In the genomic region with DNA sequence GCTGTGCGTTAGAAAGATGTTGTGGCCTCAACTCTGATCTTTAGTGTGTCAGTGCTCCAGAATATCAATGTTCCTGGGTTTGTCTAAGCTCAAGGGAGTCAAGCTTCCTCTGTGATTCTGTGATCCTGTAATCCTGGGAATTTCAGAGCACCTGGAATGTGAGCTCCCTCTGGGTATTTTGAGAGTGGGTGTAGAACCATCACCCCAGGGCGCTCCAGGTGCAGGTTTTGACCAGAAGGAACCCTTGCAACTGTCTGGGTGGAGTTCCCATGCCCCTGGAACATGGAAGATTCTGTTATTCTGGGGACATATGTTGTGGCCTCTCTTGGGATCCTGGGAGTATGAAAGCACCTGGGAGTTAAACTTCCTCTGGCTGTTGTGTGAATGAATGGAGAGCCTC, we compare ENCODE assay signal across 26 mouse cellular contexts.
"Had no signal": no experiment of that assay in that cellular context is flagged by ENCODE, and none has a peak within 500 bp of the region (broad histone marks: within the 10 kb centered on the region; RNA-seq: fewer than 3 reads in every experiment).

No protein-coding gene starts in this region.

- H3K9me3 ChIP-seq: heart, embryonic 10.5 days; heart, embryonic 12.5 days; hindbrain, embryonic 10.5 days; hindbrain, embryonic 12.5 days; kidney, embryonic 15.5 days; limb, embryonic 13.5 days; limb, embryonic 15.5 days had no signal

- H3K4me3 ChIP-seq: heart, embryonic 10.5 days; heart, embryonic 12.5 days; hindbrain, embryonic 10.5 days; hindbrain, embryonic 12.5 days; kidney, embryonic 15.5 days; layer of hippocampus, adult 2 months; left cerebral cortex, adult 2 months; limb, embryonic 13.5 days; limb, embryonic 15.5 days; liver, embryonic 12.5 days had no signal

- H3K27ac ChIP-seq: heart, embryonic 10.5 days; hindbrain, embryonic 10.5 days; hindbrain, embryonic 12.5 days; hindbrain, embryonic 14.5 days; kidney, embryonic 15.5 days; layer of hippocampus, adult 2 months; left cerebral cortex, adult 2 months; limb, embryonic 13.5 days; limb, embryonic 15.5 days; liver, embryonic 12.5 days; liver, embryonic 14.5 days had no signal

- ATAC-seq: hindbrain, embryonic 16.5 days; inflammation-experienced regulatory T-cells, adult 6 months; intestine, embryonic 16.5 days; liver, embryonic 12.5 days had no signal

- H3K4me1 ChIP-seq: heart, embryonic 10.5 days; heart, embryonic 12.5 days; hindbrain, embryonic 10.5 days; hindbrain, embryonic 12.5 days; kidney, embryonic 15.5 days; limb, embryonic 13.5 days; limb, embryonic 15.5 days; liver, embryonic 12.5 days had no signal

- DNase-seq: gastrocnemius, postnatal 25 days; heart, adult 18-20 months; heart, postnatal 10 days; heart, postnatal 4 days; kidney, adult 11 months; kidney, adult 2 months; kidney, adult 9 months; kidney, postnatal 10 days; kidney, postnatal 25 days; kidney, postnatal 4 days; left cerebral cortex, postnatal 4 days had no signal

- H3K4me2 ChIP-seq: heart, embryonic 12.5 days; hindbrain, embryonic 12.5 days; hindbrain, embryonic 14.5 days; kidney, embryonic 15.5 days; limb, embryonic 13.5 days; limb, embryonic 15.5 days; liver, embryonic 12.5 days had no signal

- H3K36me3 ChIP-seq: heart, embryonic 10.5 days; heart, embryonic 12.5 days; hindbrain, embryonic 10.5 days; hindbrain, embryonic 12.5 days; kidney, embryonic 15.5 days; limb, embryonic 13.5 days; limb, embryonic 15.5 days; liver, embryonic 12.5 days had no signal

- H3K27me3 ChIP-seq: heart, embryonic 12.5 days; hindbrain, embryonic 12.5 days; kidney, embryonic 15.5 days; limb, embryonic 13.5 days; limb, embryonic 15.5 days; liver, embryonic 12.5 days had no signal

- H3K9ac ChIP-seq: heart, embryonic 12.5 days; hindbrain, embryonic 12.5 days; hindbrain, embryonic 14.5 days; kidney, embryonic 15.5 days; limb, embryonic 13.5 days; limb, embryonic 15.5 days; liver, embryonic 12.5 days; liver, embryonic 14.5 days had no signal
